Mouse (Mus musculus) hindbrain, embryonic 10.5 days (tissue): ENCODE measurements around the gene Vstm4. TPM values are rescaled to one million over a fixed set of nuclear protein-coding genes. Genes with fewer than 3 reads are reported as not detected.

Experiments used
- DNase-seq: peaks from one replicate; pipeline ENCODE4 v3.0.0-alpha.2; 2017; ENCODE audit warnings: low spot score
- H3K27ac ChIP-seq: fragments of 300-500 bp; sonication (generic); 2 replicates; pipeline ENCODE4 v1.5.1; 2016; ENCODE audit warnings: mild to moderate bottlenecking, moderate library complexity
- H3K27me3 ChIP-seq: fragments of 300-500 bp; sonication (generic); 2 replicates; pipeline ENCODE4 v1.6.1; 2016; ENCODE audit warnings: mild to moderate bottlenecking; ENCODE audit not compliant: poor library complexity, insufficient read depth, severe bottlenecking
- H3K36me3 ChIP-seq: fragments of 300-500 bp; sonication (generic); 2 replicates; pipeline ENCODE4 v1.6.1; 2016; ENCODE audit warnings: mild to moderate bottlenecking, moderate library complexity
- H3K4me1 ChIP-seq: fragments of 300-500 bp; sonication (generic); replicated peaks from 2 replicates; pipeline ENCODE4 v1.6.1; 2016; ENCODE audit warnings: mild to moderate bottlenecking
- H3K4me3 ChIP-seq: fragments of 300-500 bp; sonication (generic); 2 replicates; pipeline ENCODE4 v1.5.1; 2016; ENCODE audit warnings: mild to moderate bottlenecking, moderate library complexity
- H3K9me3 ChIP-seq: fragments of 300-500 bp; sonication (generic); 2 replicates; pipeline ENCODE4 v1.6.1; 2016; ENCODE audit warnings: mild to moderate bottlenecking, moderate library complexity
- WGBS: fragments of 180-500 bp; shearing (Covaris S2); methylation state at CpG from one replicate; pipeline ENCODE4 v1.1.7; 2016; 5-methylcytosine and 5-hydroxymethylcytosine counted together
- polyA plus RNA-seq: library from polyadenylated mRNA; unstranded; fragments of >200 nt; fragmentation: Nextera tagmentation; extraction: Ambion mirVana; gene quantifications from 2 replicates; pipeline ENCODE4 v1.2.1, GENCODE M21; 2016

The Vstm4 gene
- polyA plus RNA-seq, 1 experiment from 2014 or later, result 2.9 TPM

DNA sequence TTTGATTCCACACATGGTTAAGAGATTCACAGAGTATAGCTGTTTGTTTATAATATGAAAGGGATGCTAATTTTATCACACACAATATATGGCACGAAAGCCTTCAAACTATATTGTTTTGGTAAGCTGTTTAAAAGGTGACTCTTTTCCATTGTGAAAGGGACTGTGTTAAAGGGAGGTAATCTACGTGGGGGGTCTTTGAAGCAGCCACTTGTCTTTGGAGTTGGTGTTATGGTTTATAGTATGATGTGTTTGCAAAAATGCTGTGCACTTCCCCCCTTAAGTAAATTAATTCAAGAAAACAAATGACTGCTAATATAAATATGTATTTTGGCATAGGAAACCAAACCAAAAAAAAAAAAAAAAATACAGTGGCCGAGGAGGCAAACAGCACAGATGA lies 8.8 kb downstream of the Vstm4 start:
- 85% methylated on average over 3 of the region's 3 CpGs for WGBS
- DNase-seq, result no peak

DNA sequence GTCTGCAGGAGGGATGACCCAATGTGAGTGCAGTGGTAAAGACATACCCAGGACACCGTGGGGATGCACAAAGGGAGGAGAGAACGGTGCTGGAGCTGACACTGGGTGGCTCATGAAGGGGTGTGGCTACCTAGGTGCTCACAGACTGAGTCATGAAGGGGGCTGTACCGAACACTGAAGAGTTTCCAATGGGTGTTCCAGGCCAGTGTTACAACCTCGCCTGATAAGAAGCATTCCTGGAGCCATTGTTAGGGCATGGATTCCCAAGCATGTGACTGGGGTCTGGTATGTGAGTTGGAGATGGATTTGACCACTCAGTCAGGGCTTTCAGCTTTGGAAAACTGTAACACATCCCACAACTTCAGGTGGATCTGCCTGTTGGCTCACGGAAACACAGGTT lies 15.4 kb downstream of the Vstm4 start:
- H3K9me3 ChIP-seq, result no peaks in the 10 kb centered on the region
- 84% methylated on average over 5 of the region's 5 CpGs for WGBS

More for the DNA sequence above, 8.8 kb downstream of the Vstm4 start:
- H3K9me3 ChIP-seq, result no peaks in the 10 kb centered on the region
- no peak overlapping the region for H3K27ac ChIP-seq
- H3K27me3 ChIP-seq, result no peaks in the 10 kb centered on the region
- no peak overlapping the region for H3K4me3 ChIP-seq
- H3K36me3 ChIP-seq, result no peaks in the 10 kb centered on the region
- H3K4me1 ChIP-seq, result peaks cover 14% of the 10 kb centered on the region

DNA sequence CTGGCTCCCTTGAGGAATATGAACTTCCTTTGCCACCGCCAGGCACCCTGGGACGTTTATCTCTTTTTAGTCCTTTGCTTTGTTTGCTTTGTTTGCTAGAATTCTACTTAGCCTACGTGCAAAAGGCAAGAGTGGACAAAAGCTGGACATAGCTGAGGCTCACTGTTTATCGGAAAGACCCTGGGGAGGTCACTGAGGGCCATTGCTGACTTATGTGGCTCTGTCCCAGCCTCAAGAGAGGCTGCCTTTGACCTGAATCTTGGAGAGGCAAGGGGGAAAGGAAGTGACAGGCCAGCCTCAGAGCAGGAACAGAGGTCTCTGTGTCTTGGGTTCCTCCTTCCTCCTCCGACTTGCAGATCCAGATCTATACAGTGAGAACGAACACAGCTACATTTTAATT lies 21.0 kb downstream of the Vstm4 start:
- Histone ChIP-seq H3K4me3 (no peak overlapping the region), H3K36me3 (no peaks in the 10 kb centered on the region), H3K27ac (no peak overlapping the region), H3K27me3 (0 out of 2 replicates have a peak, but pooled peaks cover 3% of the 10 kb centered on the region), H3K9me3 (no peaks in the 10 kb centered on the region), H3K4me1 (peaks cover 15% of the 10 kb centered on the region)
- no peak for DNase-seq
- WGBS, result 63% methylated on average over 6 of the region's 6 CpGs

More for the DNA sequence above, 15.4 kb downstream of the Vstm4 start:
- Histone ChIP-seq H3K4me1 (no peaks in the 10 kb centered on the region), H3K27ac (no peak overlapping the region), H3K27me3 (no peaks in the 10 kb centered on the region), H3K4me3 (no peak overlapping the region), H3K36me3 (no peaks in the 10 kb centered on the region)
- no peak for DNase-seq

DNA sequence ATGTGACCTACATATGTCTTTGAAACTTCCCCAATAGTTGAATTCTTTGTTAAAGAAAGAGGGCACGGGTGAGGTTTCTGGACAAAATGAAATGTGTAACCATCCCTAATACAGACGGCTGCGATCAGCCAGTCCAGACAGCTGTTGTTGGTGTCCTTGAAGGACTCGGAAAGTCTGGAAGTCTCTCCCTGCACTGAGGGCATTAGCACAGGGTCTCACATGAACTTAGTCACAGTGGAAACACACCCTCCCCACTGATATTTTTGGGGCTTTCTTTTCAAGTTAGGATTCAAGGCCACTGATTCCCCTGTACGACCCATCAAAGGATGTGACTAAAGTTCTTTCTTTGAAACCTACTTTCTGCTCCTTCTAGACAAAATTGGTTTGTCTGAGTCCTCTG lies 23.8 kb downstream of the Vstm4 start:
- H3K4me3 ChIP-seq, result no peak overlapping the region
- WGBS, result 85% methylated on average over 5 of the region's 5 CpGs
- H3K9me3 ChIP-seq, result no peaks in the 10 kb centered on the region
- H3K27me3 ChIP-seq, result 0 out of 2 replicates have a peak, but pooled peaks cover 3% of the 10 kb centered on the region
- no peak overlapping the region for H3K27ac ChIP-seq
- H3K4me1 ChIP-seq, result peaks cover 15% of the 10 kb centered on the region
- no peak for DNase-seq
- H3K36me3 ChIP-seq, result no peaks in the 10 kb centered on the region

- peaks cover 15% of the 10 kb centered on the region for H3K4me1 ChIP-seq
- 94% methylated on average over 1 of the region's 1 CpGs for WGBS
- H3K27me3 ChIP-seq, result 0 out of 2 replicates have a peak, but pooled peaks cover 3% of the 10 kb centered on the region
- no peaks in the 10 kb centered on the region for H3K9me3 ChIP-seq
- no peak overlapping the region for H3K4me3 ChIP-seq
- DNase-seq, result no peak
- no peaks in the 10 kb centered on the region for H3K36me3 ChIP-seq
- H3K27ac ChIP-seq, result no peak overlapping the region
Measured at GRCm38 (mm10) chr14:32881693-32882092, 25.1 kb downstream of the Vstm4 start.

- WGBS, result 11% methylated on average over 6 of the region's 6 CpGs
- H3K36me3 ChIP-seq, result no peaks in the 10 kb centered on the region
- peak overlapping the region; percentile 70 for H3K27ac ChIP-seq
- H3K9me3 ChIP-seq, result no peaks in the 10 kb centered on the region
- peaks cover 29% of the 10 kb centered on the region for H3K4me1 ChIP-seq
- peak; percentile 70 for DNase-seq
- 0 out of 2 replicates have a peak, but pooled peaks cover 3% of the 10 kb centered on the region for H3K27me3 ChIP-seq
- H3K4me3 ChIP-seq, result no peak overlapping the region
Measured at GRCm38 (mm10) chr14:32888876-32889674, 32.5 kb downstream of the Vstm4 start.

- Histone ChIP-seq H3K4me3 (no peak overlapping the region), H3K27me3 (0 out of 2 replicates have a peak, but pooled peaks cover 3% of the 10 kb centered on the region), H3K9me3 (no peaks in the 10 kb centered on the region), H3K27ac (no peak overlapping the region), H3K4me1 (peaks cover 12% of the 10 kb centered on the region), H3K36me3 (no peaks in the 10 kb centered on the region)
- DNase-seq, result no peak
- 95% methylated on average over 4 of the region's 4 CpGs for WGBS
Measured at GRCm38 (mm10) chr14:32894341-32894853, 37.8 kb downstream of the Vstm4 start.

GRCm38 (mm10) chr14:32894878-32895277 lies 38.3 kb downstream of the Vstm4 start:
- 90% methylated on average over 4 of the region's 4 CpGs for WGBS
- Histone ChIP-seq H3K9me3 (no peaks in the 10 kb centered on the region), H3K4me3 (no peak overlapping the region)

DNA sequence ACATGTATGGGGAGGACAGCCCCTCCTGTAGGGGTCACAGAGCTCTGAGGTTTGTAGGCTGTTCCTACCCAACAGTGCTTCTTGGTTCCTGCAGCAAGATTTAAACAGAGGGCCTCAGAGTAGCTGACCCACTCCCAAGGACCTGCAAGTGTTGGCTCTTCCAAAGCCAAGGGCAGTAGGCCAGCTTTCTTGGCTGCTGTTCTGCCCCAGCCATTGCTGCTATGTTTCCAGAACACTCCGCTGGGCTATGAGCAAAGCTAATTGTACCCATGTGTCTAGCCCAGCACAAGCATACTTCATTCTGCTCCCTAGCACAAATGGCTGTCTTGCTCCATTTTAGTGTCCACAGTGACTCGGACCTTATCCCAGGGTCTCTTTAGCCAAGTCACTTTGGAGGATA lies 40.3 kb downstream of the Vstm4 start:
- Histone ChIP-seq H3K9me3 (no peaks in the 10 kb centered on the region), H3K27me3 (0 out of 2 replicates have a peak, but pooled peaks cover 3% of the 10 kb centered on the region), H3K4me3 (no peak overlapping the region), H3K36me3 (no peaks in the 10 kb centered on the region), H3K4me1 (no peaks in the 10 kb centered on the region; the same call in 1 of the 2 replicates), H3K27ac (no peak overlapping the region)
- no peak for DNase-seq
- 86% methylated on average over 2 of the region's 2 CpGs for WGBS

More at GRCm38 (mm10) chr14:32894878-32895277, 38.3 kb downstream of the Vstm4 start:
- DNase-seq, result no peak
- no peaks in the 10 kb centered on the region for H3K36me3 ChIP-seq
- H3K4me1 ChIP-seq, result peaks cover 7% of the 10 kb centered on the region
- no peak overlapping the region for H3K27ac ChIP-seq
- 0 out of 2 replicates have a peak, but pooled peaks cover 3% of the 10 kb centered on the region for H3K27me3 ChIP-seq

DNA sequence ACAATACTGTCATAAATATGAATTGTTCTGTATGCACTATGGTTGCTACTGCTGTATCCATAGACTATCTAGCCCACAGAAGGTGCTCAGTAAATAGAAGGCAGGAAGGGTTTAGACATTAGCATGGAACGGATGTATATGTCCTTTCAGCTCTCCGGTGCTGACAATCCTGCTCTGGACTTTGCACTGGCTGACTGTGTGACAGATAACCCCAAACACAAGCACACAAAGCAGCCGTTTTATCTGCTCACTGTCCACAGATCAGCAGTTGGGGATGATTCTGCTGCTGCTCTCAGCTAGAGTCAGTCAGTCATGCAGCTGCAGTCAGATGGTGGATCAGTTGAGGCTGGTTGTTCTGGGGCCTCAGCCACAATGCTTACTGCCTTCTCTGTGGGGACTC lies 46.6 kb downstream of the Vstm4 start:
- no peaks in the 10 kb centered on the region for H3K27me3 ChIP-seq
- 85% methylated on average over 3 of the region's 3 CpGs for WGBS
- H3K36me3 ChIP-seq, result no peaks in the 10 kb centered on the region
- no peak for DNase-seq
- H3K27ac ChIP-seq, result no peak overlapping the region
- H3K9me3 ChIP-seq, result no peaks in the 10 kb centered on the region
- no peaks in the 10 kb centered on the region; the same call in 1 of the 2 replicates for H3K4me1 ChIP-seq
- H3K4me3 ChIP-seq, result no peak overlapping the region

DNA sequence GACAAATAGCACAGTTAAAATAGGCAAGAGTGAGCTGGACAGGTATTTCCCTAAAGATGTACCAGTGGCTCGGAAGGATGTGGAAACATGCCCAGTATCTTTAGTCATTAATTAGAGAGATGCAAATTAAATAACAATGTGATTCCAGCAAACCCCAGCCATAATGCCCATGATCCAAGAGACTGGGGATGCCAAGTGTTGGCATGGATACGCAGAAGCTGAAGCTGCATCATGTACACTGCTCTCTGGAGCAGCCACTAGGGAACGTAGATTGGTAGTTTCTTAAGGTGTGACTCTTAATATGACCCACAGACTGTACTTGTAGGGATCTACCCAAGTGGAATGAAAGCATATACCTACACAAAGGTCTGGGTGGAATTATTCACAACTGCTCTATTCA lies 50.0 kb downstream of the Vstm4 start:
- Histone ChIP-seq H3K4me1 (no peaks in the 10 kb centered on the region), H3K36me3 (no peaks in the 10 kb centered on the region), H3K27me3 (no peaks in the 10 kb centered on the region), H3K4me3 (no peak overlapping the region), H3K27ac (no peak overlapping the region), H3K9me3 (no peaks in the 10 kb centered on the region)
- DNase-seq, result no peak
- WGBS, result 92% methylated on average over 3 of the region's 3 CpGs

GRCm38 (mm10) chr14:32909112-32909511 lies 52.6 kb downstream of the Vstm4 start:
- Histone ChIP-seq H3K36me3 (no peaks in the 10 kb centered on the region), H3K9me3 (no peaks in the 10 kb centered on the region), H3K27me3 (no peaks in the 10 kb centered on the region), H3K4me1 (no peaks in the 10 kb centered on the region), H3K27ac (no peak overlapping the region), H3K4me3 (no peak overlapping the region)
- WGBS, result 86% methylated on average over 6 of the region's 6 CpGs
- DNase-seq, result no peak

GRCm38 (mm10) chr14:32911187-32911586 lies 54.6 kb downstream of the Vstm4 start:
- Histone ChIP-seq H3K27me3 (no peaks in the 10 kb centered on the region), H3K9me3 (no peaks in the 10 kb centered on the region), H3K27ac (no peak overlapping the region), H3K36me3 (no peaks in the 10 kb centered on the region), H3K4me1 (no peaks in the 10 kb centered on the region), H3K4me3 (no peak overlapping the region)
- no peak for DNase-seq
- 95% methylated on average over 4 of the region's 4 CpGs for WGBS
